Mouse (Mus musculus): ENCODE results near the gene Txn1. TPM values are rescaled to one million over a fixed set of nuclear protein-coding genes. Genes with fewer than 3 reads are reported as not detected.
A peak's percentile ranks its signal among the peaks of the same experiment; 100 is the strongest.

Txn1 gene
- polyA plus RNA-seq, 1 experiment from 2014 or later, result 475 TPM

- no peak for ATAC-seq (ENCODE audit: insufficient read depth, low FRiP score)
- Histone ChIP-seq H3K9me3 (replicated peaks; ENCODE audit: control insufficient read depth, low read length) (no peaks in the 10 kb centered on the region), H3K4me2 (ENCODE audit: low read depth, low read length) (no peak overlapping the region), H3K36me3 (ENCODE audit: control insufficient read depth, insufficient read depth, low read length) (no peaks in the 10 kb centered on the region), H3K4me1 (ENCODE audit: control insufficient read depth, insufficient read depth, low read length) (peaks cover 19% of the 10 kb centered on the region; the same call in 1 of the 2 replicates), H3K27me3 (ENCODE audit: control insufficient read depth, insufficient read depth, low read length) (no peaks in the 10 kb centered on the region), H3K4me3 (replicated peaks; ENCODE audit: low read length) (no peak overlapping the region), H3K27ac (ENCODE audit: low read length) (no peak overlapping the region), H3K9ac (ENCODE audit: low read length) (no peak overlapping the region)
- WGBS, result 83% methylated on average over 8 of the region's 8 CpGs
Measured at GRCm38 (mm10) chr4:57959056-57959455, 2.8 kb upstream of the Txn1 start.

GRCm38 (mm10) chr4:57958098-57958497 lies 1.9 kb upstream of the Txn1 start:
- Histone ChIP-seq H3K4me1 (ENCODE audit: control insufficient read depth, insufficient read depth, low read length) (peaks cover 19% of the 10 kb centered on the region; the same call in 1 of the 2 replicates), H3K9ac (ENCODE audit: low read length) (no peak overlapping the region), H3K27ac (ENCODE audit: low read length) (no peak overlapping the region), H3K27me3 (ENCODE audit: control insufficient read depth, insufficient read depth, low read length) (no peaks in the 10 kb centered on the region), H3K4me3 (replicated peaks; ENCODE audit: low read length) (no peak overlapping the region), H3K9me3 (replicated peaks; ENCODE audit: control insufficient read depth, low read length) (no peaks in the 10 kb centered on the region), H3K4me2 (ENCODE audit: low read depth, low read length) (no peak overlapping the region), H3K36me3 (ENCODE audit: control insufficient read depth, insufficient read depth, low read length) (no peaks in the 10 kb centered on the region)
- WGBS, result 73% methylated on average over 9 of the region's 9 CpGs
- ATAC-seq (ENCODE audit: insufficient read depth, low FRiP score), result no peak

- Histone ChIP-seq H3K9ac (ENCODE audit: low read length) (peak overlapping the region; percentile 75), H3K36me3 (ENCODE audit: control insufficient read depth, insufficient read depth, low read length) (no peaks in the 10 kb centered on the region), H3K27ac (ENCODE audit: low read length) (peak overlapping the region; percentile 99), H3K4me3 (replicated peaks; ENCODE audit: low read length) (peak overlapping the region; percentile 75), H3K9me3 (replicated peaks; ENCODE audit: control insufficient read depth, low read length) (no peaks in the 10 kb centered on the region), H3K4me2 (ENCODE audit: low read depth, low read length) (peak overlapping the region; percentile 62), H3K27me3 (ENCODE audit: control insufficient read depth, insufficient read depth, low read length) (no peaks in the 10 kb centered on the region), H3K4me1 (ENCODE audit: control insufficient read depth, insufficient read depth, low read length) (peaks cover 19% of the 10 kb centered on the region; the same call in 1 of the 2 replicates)
- ATAC-seq (ENCODE audit: insufficient read depth, low FRiP score), result no peak
- WGBS, result 39% methylated on average over 11 of the region's 11 CpGs
Measured at GRCm38 (mm10) chr4:57957200-57958085, 1.2 kb upstream of the Txn1 start.

GRCm38 (mm10) chr4:57955544-57955958 lies 660 bp downstream of the Txn1 start:
- peak; percentile 3; the same call in 1 of the 2 replicates for ATAC-seq (ENCODE audit: insufficient read depth, low FRiP score)
- peak overlapping the region; percentile 93 for H3K27ac ChIP-seq (ENCODE audit: low read length)
- H3K9me3 ChIP-seq (replicated peaks; ENCODE audit: control insufficient read depth, low read length), result 0 out of 2 replicates have a peak, but pooled peaks cover 4% of the 10 kb centered on the region
- H3K36me3 ChIP-seq (ENCODE audit: control insufficient read depth, insufficient read depth, low read length), result peaks cover 16% of the 10 kb centered on the region
- H3K4me1 ChIP-seq (ENCODE audit: control insufficient read depth, insufficient read depth, low read length), result peaks cover 19% of the 10 kb centered on the region; the same call in 1 of the 2 replicates
- H3K9ac ChIP-seq (ENCODE audit: low read length), result peak overlapping the region; percentile 85
- H3K27me3 ChIP-seq (ENCODE audit: control insufficient read depth, insufficient read depth, low read length), result no peaks in the 10 kb centered on the region
- H3K4me2 ChIP-seq (ENCODE audit: low read depth, low read length), result peak overlapping the region; percentile 59
- WGBS, result under 1% methylated on average over 25 of the region's 25 CpGs
- H3K4me3 ChIP-seq (replicated peaks; ENCODE audit: low read length), result peak overlapping the region; percentile 75

- Histone ChIP-seq H3K4me1 (ENCODE audit: control insufficient read depth, insufficient read depth, low read length) (peaks cover 19% of the 10 kb centered on the region; the same call in 1 of the 2 replicates), H3K27me3 (ENCODE audit: control insufficient read depth, insufficient read depth, low read length) (no peaks in the 10 kb centered on the region), H3K4me2 (ENCODE audit: low read depth, low read length) (peak overlapping the region; percentile 59), H3K36me3 (ENCODE audit: control insufficient read depth, insufficient read depth, low read length) (peaks cover 18% of the 10 kb centered on the region), H3K9ac (ENCODE audit: low read length) (peak overlapping the region; percentile 85), H3K4me3 (replicated peaks; ENCODE audit: low read length) (peak overlapping the region; percentile 75), H3K9me3 (replicated peaks; ENCODE audit: control insufficient read depth, low read length) (0 out of 2 replicates have a peak, but pooled peaks cover 4% of the 10 kb centered on the region), H3K27ac (ENCODE audit: low read length) (peak overlapping the region; percentile 93)
- no peak for ATAC-seq (ENCODE audit: insufficient read depth, low FRiP score)
- 65% methylated on average over 8 of the region's 8 CpGs for whole genome bisulfite sequencing
Measured at GRCm38 (mm10) chr4:57954991-57955390, 1.2 kb downstream of the Txn1 start.

- peaks cover 19% of the 10 kb centered on the region; the same call in 1 of the 2 replicates for H3K4me1 ChIP-seq (ENCODE audit: control insufficient read depth, insufficient read depth, low read length)
- ATAC-seq (ENCODE audit: insufficient read depth, low FRiP score), result no peak
- H3K9me3 ChIP-seq (replicated peaks; ENCODE audit: control insufficient read depth, low read length), result 0 out of 2 replicates have a peak, but pooled peaks cover 4% of the 10 kb centered on the region
- H3K4me3 ChIP-seq (replicated peaks; ENCODE audit: low read length), result peak overlapping the region; percentile 75
- peaks cover 20% of the 10 kb centered on the region for H3K36me3 ChIP-seq (ENCODE audit: control insufficient read depth, insufficient read depth, low read length)
- H3K27me3 ChIP-seq (ENCODE audit: control insufficient read depth, insufficient read depth, low read length), result no peaks in the 10 kb centered on the region
- peak overlapping the region; percentile 85 for H3K9ac ChIP-seq (ENCODE audit: low read length)
- WGBS, result 53% methylated on average over 6 of the region's 6 CpGs
- peak overlapping the region; percentile 93; the same call in 1 of the 2 replicates for H3K27ac ChIP-seq (ENCODE audit: low read length)
- H3K4me2 ChIP-seq (ENCODE audit: low read depth, low read length), result peak overlapping the region; percentile 59
Measured at GRCm38 (mm10) chr4:57954580-57954979, 1.6 kb downstream of the Txn1 start.

- Histone ChIP-seq H3K4me2 (ENCODE audit: low read depth, low read length) (peak overlapping the region; percentile 59), H3K9me3 (replicated peaks; ENCODE audit: control insufficient read depth, low read length) (0 out of 2 replicates have a peak, but pooled peaks cover 4% of the 10 kb centered on the region), H3K4me1 (ENCODE audit: control insufficient read depth, insufficient read depth, low read length) (peaks cover 19% of the 10 kb centered on the region; the same call in 1 of the 2 replicates), H3K27ac (ENCODE audit: low read length) (no peak overlapping the region), H3K4me3 (replicated peaks; ENCODE audit: low read length) (peak overlapping the region; percentile 1; the same call in 1 of the 2 replicates), H3K9ac (ENCODE audit: low read length) (no peak overlapping the region), H3K27me3 (ENCODE audit: control insufficient read depth, insufficient read depth, low read length) (no peaks in the 10 kb centered on the region), H3K36me3 (ENCODE audit: control insufficient read depth, insufficient read depth, low read length) (peaks cover 23% of the 10 kb centered on the region)
- ATAC-seq (ENCODE audit: insufficient read depth, low FRiP score), result no peak
- 92% methylated on average over 7 of the region's 7 CpGs for WGBS
Measured at GRCm38 (mm10) chr4:57953796-57954195, 2.4 kb downstream of the Txn1 start.

GRCm38 (mm10) chr4:57952891-57953290 lies 3.3 kb downstream of the Txn1 start:
- Histone ChIP-seq H3K4me2 (ENCODE audit: low read depth, low read length) (no peak overlapping the region), H3K27me3 (ENCODE audit: control insufficient read depth, insufficient read depth, low read length) (no peaks in the 10 kb centered on the region), H3K9me3 (replicated peaks; ENCODE audit: control insufficient read depth, low read length) (0 out of 2 replicates have a peak, but pooled peaks cover 4% of the 10 kb centered on the region), H3K36me3 (ENCODE audit: control insufficient read depth, insufficient read depth, low read length) (peaks cover 23% of the 10 kb centered on the region), H3K9ac (ENCODE audit: low read length) (no peak overlapping the region), H3K4me1 (ENCODE audit: control insufficient read depth, insufficient read depth, low read length) (peaks cover 19% of the 10 kb centered on the region; the same call in 1 of the 2 replicates), H3K4me3 (replicated peaks; ENCODE audit: low read length) (no peak overlapping the region), H3K27ac (ENCODE audit: low read length) (no peak overlapping the region)
- no peak for ATAC-seq (ENCODE audit: insufficient read depth, low FRiP score)
- 85% methylated on average over 1 of the region's 1 CpGs for WGBS

- Histone ChIP-seq H3K9me3 (replicated peaks; ENCODE audit: control insufficient read depth, low read length) (0 out of 2 replicates have a peak, but pooled peaks cover 4% of the 10 kb centered on the region), H3K27me3 (ENCODE audit: control insufficient read depth, insufficient read depth, low read length) (no peaks in the 10 kb centered on the region), H3K4me1 (ENCODE audit: control insufficient read depth, insufficient read depth, low read length) (peaks cover 18% of the 10 kb centered on the region; the same call in 1 of the 2 replicates), H3K4me2 (ENCODE audit: low read depth, low read length) (no peak overlapping the region), H3K9ac (ENCODE audit: low read length) (no peak overlapping the region), H3K27ac (ENCODE audit: low read length) (no peak overlapping the region), H3K4me3 (replicated peaks; ENCODE audit: low read length) (no peak overlapping the region), H3K36me3 (ENCODE audit: control insufficient read depth, insufficient read depth, low read length) (peaks cover 23% of the 10 kb centered on the region)
- 94% methylated on average over 3 of the region's 3 CpGs for WGBS
- ATAC-seq (ENCODE audit: insufficient read depth, low FRiP score), result no peak
Measured at GRCm38 (mm10) chr4:57952416-57952815, 3.8 kb downstream of the Txn1 start.

All from stomach, embryonic 16.5 days (tissue).